Mouse (Mus musculus) lung, embryonic 14.5 days (tissue): ENCODE measurements around the gene Gm20388. TPM values are rescaled to one million over a fixed set of nuclear protein-coding genes. Genes with fewer than 3 reads are reported as not detected.

Experiments used
- ATAC-seq: fragments of 200-750 bp; cut with Nextera tagmentation; 2 replicates; pipeline ENCODE4 v1.8.0; 2017; ENCODE audit warnings: mild to moderate bottlenecking, moderate TSS enrichment, moderate library complexity; ENCODE audit not compliant: insufficient read depth
- DNase-seq: peaks from one replicate; pipeline ENCODE4 v3.0.0-alpha.2; 2015
- H3K27ac ChIP-seq: fragments of 300-500 bp; sonication (generic); 2 replicates; pipeline ENCODE4 v1.5.1; 2014; ENCODE audit warnings: low read depth, mild to moderate bottlenecking, moderate library complexity
- H3K27me3 ChIP-seq: fragments of 300-500 bp; sonication (generic); 2 replicates; pipeline ENCODE4 v1.6.1; 2014; ENCODE audit warnings: low read length, control low read depth; ENCODE audit not compliant: insufficient read depth
- H3K36me3 ChIP-seq: fragments of 300-500 bp; sonication (generic); 2 replicates; pipeline ENCODE4 v1.6.1; 2014; ENCODE audit warnings: control low read depth; ENCODE audit not compliant: insufficient read depth
- H3K4me1 ChIP-seq: fragments of 300-500 bp; sonication (generic); 2 replicates; pipeline ENCODE4 v1.6.1; 2014; ENCODE audit warnings: antibody characterized with exemption, control low read depth; ENCODE audit not compliant: insufficient read depth
- H3K4me2 ChIP-seq: fragments of 300-500 bp; sonication (generic); 2 replicates; pipeline ENCODE4 v1.6.1; 2014; ENCODE audit warnings: mild to moderate bottlenecking
- H3K4me3 ChIP-seq: fragments of 300-500 bp; sonication (generic); 2 replicates; pipeline ENCODE4 v1.5.1; 2014; ENCODE audit warnings: low read depth, low read length
- H3K9ac ChIP-seq: fragments of 300-500 bp; sonication (generic); 2 replicates; pipeline ENCODE4 v1.6.1; 2014
- H3K9me3 ChIP-seq: fragments of 300-500 bp; sonication (generic); 2 replicates; pipeline ENCODE4 v1.6.1; 2016; ENCODE audit warnings: low read depth, low read length, control low read depth
- CTCF ChIP-seq: IDR thresholded peaks from 2 replicates; pipeline ENCODE4 v1.5.1; 2016; ENCODE audit warnings: antibody characterized with exemption, low read depth
- WGBS: fragments of 180-500 bp; shearing (Covaris S2); extraction: QIAGEN DNeasy Blood & Tissue Kit; methylation state at CpG from one replicate; pipeline ENCODE4 v1.1.7; 2014; 5-methylcytosine and 5-hydroxymethylcytosine counted together
- polyA plus RNA-seq: library from polyadenylated mRNA; unstranded; fragments of >200 nt; fragmentation: Nextera tagmentation; extraction: Ambion mirVana; gene quantifications from 2 replicates; pipeline ENCODE4 v1.2.1, GENCODE M21; 2014

The Gm20388 gene
- polyA plus RNA-seq, 1 experiment from 2014 or later, result not detected

GRCm38 (mm10) chr8:119958076-119958475 is 47.4 kb downstream of the Gm20388 start:
- no peak for ATAC-seq
- Histone ChIP-seq H3K27ac (no peak overlapping the region), H3K9me3 (no peaks in the 10 kb centered on the region), H3K4me3 (no peak overlapping the region), H3K9ac (no peak overlapping the region), H3K4me1 (no peaks in the 10 kb centered on the region), H3K4me2 (no peak overlapping the region), H3K36me3 (peaks cover 52% of the 10 kb centered on the region), H3K27me3 (no peaks in the 10 kb centered on the region)
- no peak for DNase-seq
- TF ChIP-seq CTCF, result no peak
- 91% methylated on average over 10 of the region's 10 CpGs for WGBS

GRCm38 (mm10) chr8:119960531-119961104 is 50.0 kb downstream of the Gm20388 start:
- DNase-seq (peak; percentile 20), ATAC-seq (0 out of 2 replicates have a peak, but pooled peaks have one; percentile 28)
- Histone ChIP-seq H3K4me3 (no peak overlapping the region), H3K36me3 (peaks cover 26% of the 10 kb centered on the region), H3K27me3 (no peaks in the 10 kb centered on the region), H3K4me2 (no peak overlapping the region), H3K9me3 (no peaks in the 10 kb centered on the region), H3K9ac (no peak overlapping the region), H3K4me1 (no peaks in the 10 kb centered on the region), H3K27ac (peak overlapping the region; percentile 42; the same call in 1 of the 2 replicates)
- WGBS, result 54% methylated on average over 5 of the region's 5 CpGs
- 0 out of 2 replicates have a peak, but pooled peaks have one; percentile 14 for TF ChIP-seq CTCF

GRCm38 (mm10) chr8:119964859-119965258 is 54.2 kb downstream of the Gm20388 start:
- TF ChIP-seq CTCF, result no peak
- no peaks in the 10 kb centered on the region for H3K4me1 ChIP-seq
- no peak overlapping the region for H3K4me3 ChIP-seq
- H3K9ac ChIP-seq, result no peak overlapping the region
- H3K27ac ChIP-seq, result no peak overlapping the region
- H3K36me3 ChIP-seq, result no peaks in the 10 kb centered on the region
- ATAC-seq, result no peak
- DNase-seq, result no peak
- no peak overlapping the region for H3K4me2 ChIP-seq
- H3K27me3 ChIP-seq, result no peaks in the 10 kb centered on the region
- WGBS, result 36% methylated on average over 4 of the region's 4 CpGs
- H3K9me3 ChIP-seq, result no peaks in the 10 kb centered on the region; the same call in 1 of the 2 replicates

GRCm38 (mm10) chr8:119967435-119967834 is 56.8 kb downstream of the Gm20388 start:
- no peaks in the 10 kb centered on the region; the same call in 1 of the 2 replicates for H3K9me3 ChIP-seq
- H3K4me2 ChIP-seq, result no peak overlapping the region
- ATAC-seq (no peak), DNase-seq (no peak)
- H3K27ac ChIP-seq, result no peak overlapping the region
- H3K9ac ChIP-seq, result no peak overlapping the region
- no peaks in the 10 kb centered on the region for H3K27me3 ChIP-seq
- TF ChIP-seq CTCF, result peak; percentile 27
- no peak overlapping the region for H3K4me3 ChIP-seq
- H3K4me1 ChIP-seq, result no peaks in the 10 kb centered on the region
- no peaks in the 10 kb centered on the region for H3K36me3 ChIP-seq
- WGBS, result 82% methylated on average over 9 of the region's 9 CpGs

GRCm38 (mm10) chr8:119970169-119970568 is 59.5 kb downstream of the Gm20388 start:
- Histone ChIP-seq H3K4me3 (no peak overlapping the region), H3K36me3 (no peaks in the 10 kb centered on the region), H3K4me2 (no peak overlapping the region), H3K4me1 (no peaks in the 10 kb centered on the region), H3K27me3 (no peaks in the 10 kb centered on the region), H3K9ac (no peak overlapping the region), H3K9me3 (no peaks in the 10 kb centered on the region; the same call in 1 of the 2 replicates), H3K27ac (no peak overlapping the region)
- DNase-seq (no peak), ATAC-seq (no peak)
- TF ChIP-seq CTCF, result no peak
- 69% methylated on average over 9 of the region's 9 CpGs for WGBS

GRCm38 (mm10) chr8:119972558-119972957 is 61.9 kb downstream of the Gm20388 start:
- H3K27ac ChIP-seq, result no peak overlapping the region
- H3K36me3 ChIP-seq, result no peaks in the 10 kb centered on the region
- ATAC-seq (peak; percentile 41; the same call in 1 of the 2 replicates), DNase-seq (peak; percentile 64)
- no peaks in the 10 kb centered on the region for H3K27me3 ChIP-seq
- H3K4me2 ChIP-seq, result no peak overlapping the region
- WGBS, result 42% methylated on average over 12 of the region's 12 CpGs
- H3K9me3 ChIP-seq, result no peaks in the 10 kb centered on the region; the same call in 1 of the 2 replicates
- no peak overlapping the region for H3K4me3 ChIP-seq
- no peak for TF ChIP-seq CTCF
- H3K9ac ChIP-seq, result no peak overlapping the region
- no peaks in the 10 kb centered on the region for H3K4me1 ChIP-seq

- H3K27ac ChIP-seq, result no peak overlapping the region
Observed at GRCm38 (mm10) chr8:119978770-119979381, 68.2 kb downstream of the Gm20388 start.

More at GRCm38 (mm10) chr8:119978770-119979381, 68.2 kb downstream of the Gm20388 start:
- Histone ChIP-seq H3K9me3 (no peaks in the 10 kb centered on the region), H3K4me1 (no peaks in the 10 kb centered on the region), H3K27me3 (no peaks in the 10 kb centered on the region), H3K4me3 (no peak overlapping the region), H3K9ac (no peak overlapping the region), H3K4me2 (no peak overlapping the region), H3K36me3 (no peaks in the 10 kb centered on the region)
- DNase-seq (no peak), ATAC-seq (no peak)
- TF ChIP-seq CTCF, result no peak
- WGBS, result 62% methylated on average over 11 of the region's 11 CpGs
